Mouse (Mus musculus): ENCODE results near the gene Rgcc.

DNA sequence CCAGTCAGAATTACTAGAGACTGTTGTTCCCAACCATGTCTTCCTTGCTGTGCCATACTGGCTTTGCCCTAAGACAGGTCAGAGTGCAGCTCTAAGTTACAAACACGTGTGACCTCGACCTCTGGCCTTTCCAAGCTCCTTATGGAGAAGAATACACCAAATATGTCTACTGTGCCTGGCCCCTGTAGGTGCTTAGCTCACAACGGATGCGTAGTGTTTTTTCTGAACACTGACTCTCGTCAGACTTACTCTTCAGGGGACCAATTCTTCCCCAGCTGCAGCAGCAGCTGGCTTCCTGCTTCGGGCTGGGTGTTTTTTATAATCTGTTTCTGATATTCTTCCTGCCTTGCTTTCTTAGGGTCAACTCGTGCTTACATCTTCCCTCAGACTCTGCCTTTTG is 14.4 kb upstream of the Rgcc start:
- no peak for TF ChIP-seq CTCF (IDR thresholded peaks at IDR 0.05; ENCODE audit: low read depth)
- TF ChIP-seq EP300 (IDR thresholded peaks at IDR 0.05; ENCODE audit: low read depth): no peak
